Mouse (Mus musculus) embryonic stem cell, embryonic (primary cell): ENCODE measurements at regions not wholly inside any gene's neighbourhood (a gene's known extent, or its start where the extent isn't known, plus 50 kb on each side); places are given as distances from the start of the nearest gene placed in this dataset.

Source experiments
- CTCF ChIA-PET, 4 experiments: fragments of 300-600 bp in 2 of 4; fragments of 350-600 bp in 2 of 4; sonication (Branson Sonifier 250); formaldehyde crosslinking; loops; one replicate each; lab custom pipeline; 2022; ENCODE audit warnings: inconsistent platforms in 2 of 4; lab: Charles Lee
- POLR2A ChIA-PET, 4 experiments: fragments of 300-600 bp in 2 of 4; fragments of 350-600 bp in 2 of 4; sonication (Branson Sonifier 250); formaldehyde crosslinking; loops; one replicate each; lab custom pipeline; 2022; ENCODE audit warnings: antibody characterized with exemption in 4 of 4, inconsistent platforms in 1 of 4; lab: Charles Lee

DNA sequence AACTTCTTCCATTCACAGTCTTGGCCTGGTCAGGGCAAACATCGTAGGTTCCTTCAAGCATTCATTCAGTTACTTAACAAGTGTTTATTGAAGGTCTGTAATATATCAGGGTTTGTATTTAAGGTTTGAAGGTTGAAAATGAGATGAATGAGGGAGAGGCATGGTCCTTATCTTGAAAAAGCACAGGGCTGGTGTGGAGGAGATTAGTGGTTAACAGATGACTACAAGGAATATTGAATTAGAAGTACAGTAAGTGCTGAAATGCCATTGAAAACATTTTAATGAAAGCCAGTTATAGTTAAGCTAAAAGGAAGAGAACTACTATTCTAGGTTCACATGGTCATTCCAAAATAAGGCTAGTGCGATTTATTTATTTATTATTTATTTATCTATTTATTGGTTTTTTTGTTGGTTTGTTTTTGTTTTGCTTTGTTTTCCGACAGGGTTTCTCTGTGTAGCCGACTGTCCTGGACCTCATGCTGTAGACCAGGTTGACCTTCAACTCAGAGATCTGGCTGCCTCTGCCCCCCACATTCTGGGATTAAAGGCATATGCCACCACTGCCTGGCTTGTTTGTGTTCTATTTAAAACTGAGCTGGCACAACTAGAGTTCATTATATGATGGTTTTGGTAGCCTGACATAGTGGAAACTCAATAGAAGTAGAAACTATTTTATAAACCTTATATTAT is 718.1 kb downstream of the Adgrl2 start:
- ChIA-PET CTCF (no interaction called here), POLR2A (interaction anchor here in 1 of 4 experiments (0.7 kb wide), 1 partner anchor 1648 kb away, joined by 3 read pairs; no protein-coding TSS in a partner anchor)

DNA sequence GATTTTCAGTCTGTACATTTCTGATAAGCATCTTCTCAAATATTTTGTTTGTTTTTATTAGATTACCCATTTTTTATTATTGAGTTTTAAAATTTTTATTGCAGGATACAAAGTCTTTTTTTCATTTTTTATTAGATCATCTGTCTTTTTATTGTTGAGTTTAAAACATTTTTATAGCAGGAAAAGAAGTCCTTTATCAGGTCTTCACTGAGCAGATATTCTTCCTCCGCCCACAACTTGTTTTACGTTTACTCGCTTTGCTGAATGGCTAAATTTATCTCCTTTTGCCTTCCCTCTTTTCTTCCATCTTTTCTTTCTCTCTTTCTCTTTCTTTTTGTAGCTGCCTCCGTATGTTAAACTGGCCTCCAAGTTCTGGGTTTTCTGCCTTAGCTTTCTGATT is 721.5 kb downstream of the Adgrl2 start:
- CTCF ChIA-PET, result no interaction called here
- POLR2A ChIA-PET, result no interaction called here

DNA sequence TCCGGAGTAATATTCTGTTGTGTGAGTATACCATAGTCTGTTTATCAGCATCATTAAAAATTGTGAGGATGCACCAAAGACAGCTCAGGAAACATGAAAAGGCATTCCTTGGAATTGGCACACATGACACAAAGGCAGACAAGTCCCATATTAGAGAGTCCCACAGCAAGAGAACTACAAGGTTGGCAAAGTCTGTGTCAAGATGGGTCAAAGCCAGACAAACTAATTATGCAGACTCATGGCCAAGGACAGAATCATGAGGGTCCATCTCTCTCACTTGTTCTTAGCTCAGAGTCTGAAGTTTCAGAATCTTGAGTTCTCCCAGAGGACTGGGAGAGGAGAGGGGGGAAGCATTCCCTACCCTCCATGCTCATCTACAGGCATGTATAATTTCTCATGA is 731.1 kb downstream of the Adgrl2 start:
- ChIA-PET POLR2A (no interaction called here), CTCF (no interaction called here)

DNA sequence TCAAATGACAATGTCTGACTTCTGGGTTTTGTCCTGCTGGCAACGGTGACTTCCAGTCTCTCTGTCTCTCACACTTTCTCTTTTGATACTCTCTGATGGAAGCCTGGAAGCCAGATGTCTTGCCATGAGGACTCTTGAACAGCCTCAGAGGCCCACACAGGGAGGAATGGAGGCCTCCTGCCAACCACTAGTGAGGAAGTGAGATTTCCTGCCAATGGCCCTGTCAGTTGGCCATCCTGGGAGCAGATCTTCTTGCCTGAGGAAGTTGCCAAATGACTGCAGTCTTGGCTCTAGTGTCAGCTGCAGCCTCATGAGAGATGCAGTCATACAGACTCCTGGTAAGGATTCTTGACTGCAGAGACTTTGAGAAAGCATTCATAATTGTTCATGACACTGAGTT is 741.7 kb downstream of the Adgrl2 start:
- POLR2A ChIA-PET, result no interaction called here
- CTCF ChIA-PET, result no interaction called here

DNA sequence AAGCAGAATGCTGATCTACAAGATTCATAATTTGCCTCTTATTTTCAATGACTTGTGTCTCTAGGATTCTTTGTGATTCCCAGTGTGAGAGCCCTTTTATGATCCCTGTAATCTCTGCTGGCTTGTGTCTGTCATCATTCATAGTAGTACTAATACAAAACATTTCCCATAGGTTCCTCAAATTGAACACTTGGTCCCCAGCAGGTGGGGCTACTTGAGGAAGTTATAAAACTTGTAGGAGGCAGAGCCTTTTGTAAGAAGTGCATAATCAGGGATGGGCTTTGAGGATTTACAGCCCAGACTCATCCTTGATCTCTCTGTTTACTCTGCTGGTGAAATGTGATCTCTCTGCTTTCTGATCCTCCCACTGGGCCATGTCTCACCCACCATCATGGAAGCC is 743.6 kb downstream of the Adgrl2 start:
- POLR2A ChIA-PET, result no interaction called here

DNA sequence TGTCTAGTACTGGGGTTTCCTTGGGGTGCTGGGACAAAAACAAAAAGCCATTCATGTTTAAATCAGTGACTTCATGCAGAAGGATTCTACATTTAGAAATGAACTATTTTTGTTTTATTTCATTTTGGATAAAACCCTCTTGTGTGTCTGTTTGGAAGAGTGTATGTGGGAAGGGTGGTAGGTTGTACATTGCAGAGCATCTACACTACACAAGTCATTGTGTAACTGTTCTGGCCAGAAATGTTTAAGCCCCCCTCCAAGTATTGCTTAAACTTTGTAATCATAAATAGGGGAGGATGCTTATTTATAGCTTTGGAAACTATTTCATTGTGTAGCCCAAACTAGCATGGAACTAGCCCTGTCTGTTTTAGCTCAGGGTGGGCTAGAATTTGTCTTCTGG is 752.3 kb downstream of the Adgrl2 start:
- CTCF ChIA-PET, result no interaction called here
- POLR2A ChIA-PET, result no interaction called here

More for the DNA sequence above, 743.6 kb downstream of the Adgrl2 start:
- CTCF ChIA-PET, result no interaction called here

DNA sequence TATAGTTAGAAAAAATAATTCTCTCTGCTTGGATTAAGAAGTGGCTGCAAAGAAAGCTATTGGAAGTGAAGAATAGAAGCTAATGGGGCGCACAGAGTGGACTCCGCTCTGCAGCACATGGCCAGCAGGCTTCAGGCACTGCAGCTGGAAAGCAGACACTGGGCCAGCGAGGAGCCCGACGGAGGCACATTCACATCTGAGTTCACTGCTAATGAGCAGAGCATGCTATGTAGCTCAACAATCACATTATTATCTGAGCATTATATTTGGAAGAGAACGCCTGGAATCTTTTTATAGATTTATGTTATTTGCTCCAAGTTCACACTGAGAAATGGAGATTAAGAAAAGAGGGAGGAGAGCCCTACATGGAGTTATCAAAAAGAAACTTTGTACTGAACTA is 752.8 kb downstream of the Adgrl2 start:
- ChIA-PET CTCF (interaction anchor here in 1 of 4 experiments (0.5 kb wide), 1 partner anchor 17 kb away, joined by 4 read pairs; no protein-coding TSS in a partner anchor), POLR2A (no interaction called here)

DNA sequence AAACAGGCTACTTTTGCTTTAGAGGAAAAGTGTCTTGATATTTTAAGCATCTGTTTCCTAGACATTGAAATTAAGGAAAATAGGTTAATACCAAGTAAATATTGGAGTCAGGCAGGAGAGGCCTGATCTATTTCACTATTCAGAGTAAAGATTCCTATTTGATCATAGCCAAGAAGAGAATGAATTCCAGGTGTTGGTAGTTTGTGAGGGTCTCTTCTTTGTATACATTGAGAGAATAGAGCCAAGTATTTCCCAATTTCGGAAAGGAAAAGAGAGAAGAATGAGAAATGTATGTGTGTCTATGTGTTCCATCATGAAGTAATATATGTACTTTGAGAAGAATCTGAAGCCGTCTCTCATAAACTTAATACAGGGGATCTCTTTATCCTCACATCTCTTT is 756.7 kb downstream of the Adgrl2 start:
- ChIA-PET CTCF (no interaction called here), POLR2A (no interaction called here)

DNA sequence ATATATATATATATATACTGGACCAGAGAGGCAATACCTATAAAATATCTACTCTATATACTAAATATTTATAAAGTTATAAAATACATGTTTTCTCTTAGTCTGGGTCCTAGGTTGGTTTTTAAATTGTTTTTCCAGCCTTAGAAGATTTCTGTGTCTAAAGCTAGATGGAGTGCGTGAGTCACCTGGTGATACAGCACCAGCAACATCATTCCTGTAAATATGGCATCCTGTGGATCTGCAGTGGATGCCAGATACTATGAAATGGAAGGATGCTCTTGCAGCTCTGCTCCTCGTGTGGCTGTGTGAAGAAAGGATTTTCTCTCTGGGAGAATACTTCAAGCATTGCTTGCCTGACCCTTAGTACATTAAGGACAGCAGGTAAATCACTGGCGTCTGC is 761.2 kb downstream of the Adgrl2 start:
- ChIA-PET POLR2A (no interaction called here), CTCF (no interaction called here)

DNA sequence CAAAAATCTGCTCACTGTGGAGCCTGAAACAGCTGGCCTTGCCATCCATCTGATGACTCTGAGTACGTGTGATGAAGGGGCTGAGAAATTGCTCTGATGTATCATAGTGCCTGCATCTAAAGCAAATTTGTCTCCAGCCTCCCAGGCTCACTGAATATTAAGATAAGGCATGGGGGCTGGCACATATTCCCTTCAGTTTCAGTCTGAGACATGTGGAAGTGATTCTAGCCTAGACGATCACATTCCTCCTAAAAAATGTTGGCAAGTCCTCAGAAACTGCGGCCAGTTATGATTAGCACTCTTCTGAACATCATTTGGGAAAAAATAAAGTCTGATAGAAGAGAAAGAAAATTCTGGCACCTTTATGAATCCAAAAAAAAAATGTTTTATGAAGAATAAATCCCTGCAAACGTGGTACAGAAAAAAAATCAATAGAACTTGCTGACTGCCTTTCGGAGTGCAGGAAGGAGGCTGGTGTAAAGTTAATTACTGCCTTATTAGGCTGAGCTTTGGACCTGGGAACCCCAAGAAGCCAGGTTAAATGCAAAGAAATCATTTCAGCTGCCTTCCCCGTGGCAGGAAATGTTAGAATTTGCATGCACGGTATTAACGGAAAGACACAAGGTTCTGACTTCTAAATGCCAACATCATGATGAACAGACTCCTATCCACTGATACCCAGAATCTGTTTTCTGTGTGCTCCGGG is 762.2 kb downstream of the Adgrl2 start:
- ChIA-PET CTCF (no interaction called here), POLR2A (no interaction called here)

DNA sequence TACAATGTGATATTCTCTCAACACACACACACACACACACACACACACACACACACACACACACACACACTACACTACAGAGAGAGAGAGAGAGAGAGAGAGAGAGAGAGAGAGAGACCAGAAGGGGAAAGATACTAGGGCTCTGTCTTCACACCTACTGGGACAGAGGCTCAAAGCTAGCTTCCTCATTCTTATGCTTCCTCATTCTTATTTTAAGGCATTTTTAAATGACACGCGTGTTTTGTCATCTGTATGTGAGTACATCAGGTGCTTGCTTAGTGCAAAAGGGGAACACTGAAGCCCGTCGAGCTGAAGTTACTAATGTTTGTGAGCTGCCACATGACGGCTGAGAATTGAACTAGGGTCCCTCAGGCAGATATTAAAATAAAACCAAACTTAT is 769.5 kb downstream of the Adgrl2 start:
- POLR2A ChIA-PET, result interaction anchor here in 1 of 4 experiments (0.7 kb wide), 1 partner anchor 834 kb away, joined by 3 read pairs; no protein-coding TSS in a partner anchor
- CTCF ChIA-PET, result interaction anchor here in 1 of 4 experiments (0.7 kb wide), 1 partner anchor 16 kb away, joined by 4 read pairs; no protein-coding TSS in a partner anchor

DNA sequence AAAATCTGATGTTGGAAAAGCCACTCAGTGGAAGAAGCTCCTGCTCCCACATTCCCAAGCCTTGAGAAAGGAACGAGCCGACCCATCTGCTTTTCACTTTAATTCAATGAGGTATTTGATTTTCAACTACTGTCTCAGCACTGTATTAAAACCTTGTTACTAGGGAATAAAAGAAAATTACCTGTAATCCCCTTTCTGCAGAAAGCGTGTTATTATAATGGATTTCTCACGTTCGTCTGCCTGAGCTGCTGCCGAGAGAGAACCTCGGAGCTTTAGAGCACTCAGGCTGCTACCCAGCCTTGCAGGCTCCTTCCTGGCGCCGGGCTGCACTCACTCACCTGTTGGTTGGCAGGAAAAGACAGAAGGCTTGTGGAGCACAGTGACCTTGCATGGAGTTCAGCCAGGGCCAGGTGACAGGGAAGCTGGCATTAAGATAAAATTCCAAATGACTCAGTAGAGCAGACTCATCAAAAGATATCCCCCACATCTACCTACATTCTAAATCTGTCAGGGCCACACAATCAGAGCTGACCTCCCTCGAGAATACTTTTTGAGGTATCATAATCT is 770.2 kb downstream of the Adgrl2 start:
- ChIA-PET CTCF (no interaction called here), POLR2A (interaction anchor here in 1 of 4 experiments (0.5 kb wide), 1 partner anchor 630 kb away, joined by 3 read pairs; no protein-coding TSS in a partner anchor)

DNA sequence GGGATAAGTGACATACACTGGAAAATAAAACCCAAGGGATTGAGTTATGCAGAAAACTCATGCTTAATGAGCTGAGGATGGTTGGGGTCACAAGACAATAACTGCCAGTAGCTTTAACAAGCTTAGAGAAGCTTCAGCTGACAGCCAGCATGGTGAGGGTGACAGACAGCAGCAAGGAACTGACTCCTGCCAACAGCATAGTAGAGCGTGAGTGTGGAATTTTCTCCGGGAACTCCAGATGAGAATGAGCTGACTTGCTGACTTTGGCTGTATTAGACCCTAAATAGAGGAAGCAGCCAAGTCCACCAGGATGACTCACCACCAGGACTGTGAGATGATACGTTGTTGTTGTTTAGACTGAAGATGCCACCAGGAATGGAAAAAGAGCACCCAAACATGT is 788.2 kb downstream of the Adgrl2 start:
- ChIA-PET CTCF (no interaction called here), POLR2A (no interaction called here)

DNA sequence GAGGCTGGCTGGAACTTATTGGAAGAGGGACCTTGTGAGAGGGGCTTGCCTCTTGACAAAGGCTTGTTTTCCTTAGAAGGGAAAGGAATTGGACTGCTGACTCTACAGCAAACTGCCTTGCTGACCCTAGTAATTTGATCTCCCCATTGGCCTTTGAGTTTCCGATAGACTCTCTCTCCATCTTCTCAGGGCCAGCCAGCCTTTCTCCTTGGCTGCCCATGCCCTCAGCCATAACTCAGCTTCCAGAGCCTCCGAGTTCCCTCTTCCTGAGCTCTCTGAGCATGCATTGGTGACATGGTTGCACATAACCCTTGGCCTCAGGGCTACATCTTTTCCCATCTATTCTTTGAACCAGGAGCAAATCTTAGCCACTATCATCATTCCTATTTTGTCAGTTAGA is 803.7 kb downstream of the Adgrl2 start:
- POLR2A ChIA-PET, result no interaction called here
- CTCF ChIA-PET, result no interaction called here

DNA sequence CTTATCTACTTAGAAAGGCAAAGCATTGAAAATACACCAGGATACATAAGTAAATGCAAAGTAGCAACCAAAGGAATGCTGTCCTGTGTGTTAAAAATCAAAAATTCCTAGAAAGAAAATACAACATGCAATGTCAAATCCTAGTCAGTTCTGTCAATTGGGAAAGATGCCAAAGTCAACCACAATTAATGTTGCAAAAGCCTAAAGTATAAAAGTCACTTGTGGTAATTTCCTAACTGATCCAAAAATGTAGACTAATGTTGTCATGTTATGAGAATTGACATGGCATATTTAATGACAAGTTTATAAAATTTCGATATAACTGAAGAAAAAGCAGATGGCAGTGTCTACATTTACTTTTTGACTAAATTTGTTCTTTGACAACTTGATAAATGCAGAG is 822.8 kb downstream of the Adgrl2 start:
- CTCF ChIA-PET, result no interaction called here
- POLR2A ChIA-PET, result interaction anchor here in 1 of 4 experiments (0.6 kb wide), 1 partner anchor 17 kb away, joined by 3 read pairs; no protein-coding TSS in a partner anchor

DNA sequence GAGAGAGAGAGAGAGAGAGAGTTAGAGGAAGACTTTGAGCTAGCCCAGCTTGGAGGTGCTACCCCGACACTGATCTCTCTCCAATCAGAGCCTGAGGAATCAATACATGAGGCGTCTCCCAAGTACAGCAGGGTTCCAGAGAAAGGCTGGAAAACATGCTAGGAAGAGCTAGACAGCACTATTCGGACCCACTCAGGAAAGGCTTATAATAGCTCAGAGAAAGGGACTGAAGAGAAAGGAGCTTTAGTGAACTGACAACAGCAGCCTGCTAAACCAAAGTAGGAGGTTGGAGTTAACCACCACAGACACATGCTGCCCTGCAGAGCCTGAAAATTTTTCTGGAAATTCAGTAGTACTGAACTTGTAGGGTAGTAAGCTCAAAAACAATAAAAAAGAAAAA is 831.3 kb downstream of the Adgrl2 start:
- CTCF ChIA-PET, result interaction anchor here in 1 of 4 experiments (0.6 kb wide), 1 partner anchor 890 kb away, joined by 3 read pairs; no protein-coding TSS in a partner anchor
- POLR2A ChIA-PET, result interaction anchor here in 1 of 4 experiments (0.6 to 0.7 kb wide), 2 partner anchors 421 to 1352 kb away, joined by 3 to 4 read pairs; no protein-coding TSS in a partner anchor

DNA sequence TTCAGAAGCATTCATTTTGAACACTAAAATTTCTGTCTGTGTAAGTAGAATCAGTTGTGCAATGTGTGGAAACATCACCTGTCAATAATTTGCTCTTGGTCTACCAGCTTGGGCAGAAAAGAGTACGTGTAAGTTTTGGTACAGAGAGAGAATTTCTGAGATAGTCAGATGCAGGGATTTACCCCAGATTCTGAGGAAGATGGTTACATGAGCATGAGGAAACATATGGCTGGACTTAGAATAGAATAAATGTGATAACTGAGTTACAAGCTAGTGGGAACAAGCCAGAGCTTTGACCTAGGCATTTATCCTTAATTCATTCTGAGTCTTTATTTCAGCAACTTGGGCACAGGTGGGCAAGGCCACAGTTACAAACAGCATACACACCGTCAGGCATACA is 831.8 kb downstream of the Adgrl2 start:
- CTCF ChIA-PET, result no interaction called here
- POLR2A ChIA-PET, result interaction anchor here in 1 of 4 experiments (0.7 kb wide), 1 partner anchor 1352 kb away, joined by 4 read pairs; no protein-coding TSS in a partner anchor

DNA sequence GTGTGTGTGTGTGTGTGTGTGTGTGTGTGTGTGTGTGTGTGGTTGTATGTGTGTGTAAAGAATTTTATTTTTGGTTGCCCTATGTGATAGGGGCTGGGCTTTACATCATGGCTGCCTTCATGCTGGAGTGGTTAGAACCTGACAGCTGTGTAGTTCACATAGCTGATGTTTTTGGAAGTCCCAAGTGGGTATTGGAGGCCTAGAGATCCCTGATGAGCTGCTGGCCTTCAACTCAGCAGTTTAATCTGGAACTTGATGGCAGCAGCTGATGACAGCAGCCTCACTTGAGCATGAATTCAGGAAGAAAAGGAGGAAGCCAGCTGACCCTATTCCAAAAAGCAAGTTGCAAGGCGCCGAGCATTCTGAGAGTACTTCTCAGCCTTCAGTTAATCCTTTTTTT is 846.6 kb downstream of the Adgrl2 start:
- ChIA-PET CTCF (no interaction called here), POLR2A (no interaction called here)

DNA sequence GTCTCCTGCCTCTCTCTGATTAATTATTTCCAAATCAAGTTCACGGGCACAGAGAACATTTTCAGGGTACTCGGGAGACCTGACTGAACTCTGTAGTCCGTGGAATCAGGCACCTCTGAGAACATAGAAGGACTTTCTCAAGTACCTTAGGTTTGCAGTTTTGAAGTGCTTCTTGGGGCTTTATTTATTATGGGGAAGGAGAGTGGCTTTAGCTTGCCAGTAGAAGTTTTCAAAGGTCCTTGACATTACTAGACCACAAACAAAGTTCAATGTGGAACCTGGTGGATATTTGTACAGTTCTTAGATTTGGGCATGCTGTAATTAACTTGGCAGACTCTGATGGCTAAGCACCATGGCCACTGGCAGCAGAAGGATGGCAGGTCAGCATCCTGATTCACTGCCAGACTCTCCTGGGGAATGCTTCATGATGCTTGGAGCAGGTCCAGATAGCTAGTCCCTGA is 853.5 kb downstream of the Adgrl2 start:
- POLR2A ChIA-PET, result no interaction called here

DNA sequence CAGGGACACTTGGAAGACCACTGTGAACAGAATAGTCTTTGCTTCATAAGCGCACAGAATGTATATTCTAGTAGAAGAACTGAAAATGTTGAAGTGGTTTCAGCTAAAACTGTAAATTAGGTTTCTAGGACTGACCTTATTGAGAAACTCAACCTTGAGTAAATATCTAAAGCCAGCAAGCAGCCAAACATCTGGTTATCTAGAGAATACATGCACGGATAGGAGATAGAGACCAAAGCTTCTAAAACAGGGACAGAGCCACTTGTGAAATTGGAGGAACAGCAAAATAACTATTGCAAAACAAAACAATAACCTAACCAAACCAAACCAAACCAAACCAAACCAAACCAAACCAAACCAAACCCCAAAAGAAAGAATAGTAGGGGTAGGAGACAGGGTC is 855.7 kb downstream of the Adgrl2 start:
- POLR2A ChIA-PET, result interaction anchor here in 2 of 4 experiments (0.6 kb wide), 2 partner anchors 392 to 1803 kb away, joined by 3 to 4 read pairs; no protein-coding TSS in a partner anchor
- CTCF ChIA-PET, result interaction anchor here in 1 of 4 experiments (0.6 kb wide), 1 partner anchor 57 kb away, joined by 6 read pairs; no protein-coding TSS in a partner anchor

More for the DNA sequence above, 853.5 kb downstream of the Adgrl2 start:
- CTCF ChIA-PET, result no interaction called here
